Mouse (Mus musculus): ENCODE measurements around the gene Cstf3. TPM values are rescaled to one million over a fixed set of nuclear protein-coding genes. Genes with fewer than 3 reads are reported as not detected.
"Not testable (repeated sequence)": the region's sequence is repeated elsewhere in the genome, so short reads cannot be mapped to it uniquely, and the experiment has no call there.

Gene Cstf3
- total RNA-seq (2014; fragmentation: Nextera tagmentation) (47.9 and 53.6 TPM in 2 replicates), total RNA-seq (2017) (22.3 and 30.7 TPM in 2 replicates)

- ATAC-seq (replicated peaks; ENCODE audit: low FRiP score, low TSS enrichment, poor library complexity, severe bottlenecking): peak; percentile 95
These were observed at the start of gene Cstf3 for GRCm38 (mm10) chr2:104590068-104590828. Cstf3 (plus strand) TSS chr2:104590523.

GRCm38 (mm10) chr2:104556711-104557110 lies 33.6 kb upstream of the Cstf3 start:
- ATAC-seq (replicated peaks; ENCODE audit: low FRiP score, low TSS enrichment, poor library complexity, severe bottlenecking): not testable (repeated sequence)

GRCm38 (mm10) chr2:104557722-104558121 lies 32.6 kb upstream of the Cstf3 start:
- no peak for ATAC-seq (replicated peaks; ENCODE audit: low FRiP score, low TSS enrichment, poor library complexity, severe bottlenecking)

- ATAC-seq (replicated peaks; ENCODE audit: low FRiP score, low TSS enrichment, poor library complexity, severe bottlenecking): no peak
These were observed 32.0 kb upstream of the Cstf3 start for GRCm38 (mm10) chr2:104558326-104558725.

- no peak for ATAC-seq (replicated peaks; ENCODE audit: low FRiP score, low TSS enrichment, poor library complexity, severe bottlenecking)
These were observed 31.4 kb upstream of the Cstf3 start for GRCm38 (mm10) chr2:104558938-104559337.

GRCm38 (mm10) chr2:104559591-104560380 lies 30.5 kb upstream of the Cstf3 start:
- ATAC-seq (replicated peaks; ENCODE audit: low FRiP score, low TSS enrichment, poor library complexity, severe bottlenecking): no peak

GRCm38 (mm10) chr2:104561386-104561785 lies 28.9 kb upstream of the Cstf3 start:
- no peak for ATAC-seq (replicated peaks; ENCODE audit: low FRiP score, low TSS enrichment, poor library complexity, severe bottlenecking)

GRCm38 (mm10) chr2:104561986-104562532 lies 28.3 kb upstream of the Cstf3 start:
- no peak for ATAC-seq (replicated peaks; ENCODE audit: low FRiP score, low TSS enrichment, poor library complexity, severe bottlenecking)

GRCm38 (mm10) chr2:104572066-104572465 lies 18.3 kb upstream of the Cstf3 start:
- no peak for ATAC-seq (replicated peaks; ENCODE audit: low FRiP score, low TSS enrichment, poor library complexity, severe bottlenecking)

- no peak for ATAC-seq (replicated peaks; ENCODE audit: low FRiP score, low TSS enrichment, poor library complexity, severe bottlenecking)
These were observed 14.1 kb upstream of the Cstf3 start for GRCm38 (mm10) chr2:104576216-104576615.

- peak; percentile 88 for ATAC-seq (replicated peaks; ENCODE audit: low FRiP score, low TSS enrichment, poor library complexity, severe bottlenecking)
These were observed 12.3 kb upstream of the Cstf3 start for GRCm38 (mm10) chr2:104578021-104578420.

GRCm38 (mm10) chr2:104578836-104579604 lies 11.3 kb upstream of the Cstf3 start:
- no peak for ATAC-seq (replicated peaks; ENCODE audit: low FRiP score, low TSS enrichment, poor library complexity, severe bottlenecking)

GRCm38 (mm10) chr2:104579784-104580446 lies 10.4 kb upstream of the Cstf3 start:
- no peak for ATAC-seq (replicated peaks; ENCODE audit: low FRiP score, low TSS enrichment, poor library complexity, severe bottlenecking)

GRCm38 (mm10) chr2:104581281-104581879 lies 8.9 kb upstream of the Cstf3 start:
- no peak for ATAC-seq (replicated peaks; ENCODE audit: low FRiP score, low TSS enrichment, poor library complexity, severe bottlenecking)

- ATAC-seq (replicated peaks; ENCODE audit: low FRiP score, low TSS enrichment, poor library complexity, severe bottlenecking): no peak
These were observed 7.3 kb upstream of the Cstf3 start for GRCm38 (mm10) chr2:104583032-104583431.

- no peak for ATAC-seq (replicated peaks; ENCODE audit: low FRiP score, low TSS enrichment, poor library complexity, severe bottlenecking)
These were observed 6.1 kb upstream of the Cstf3 start for GRCm38 (mm10) chr2:104584226-104584625.

GRCm38 (mm10) chr2:104585645-104586044 lies 4.7 kb upstream of the Cstf3 start:
- ATAC-seq (replicated peaks; ENCODE audit: low FRiP score, low TSS enrichment, poor library complexity, severe bottlenecking): no peak

- no peak for ATAC-seq (replicated peaks; ENCODE audit: low FRiP score, low TSS enrichment, poor library complexity, severe bottlenecking)
These were observed 1.8 kb upstream of the Cstf3 start for GRCm38 (mm10) chr2:104588552-104588951.

GRCm38 (mm10) chr2:104590829-104591117 lies 450 bp downstream of the Cstf3 start:
- no peak; the same call in 1 of the 2 replicates for ATAC-seq (replicated peaks; ENCODE audit: low FRiP score, low TSS enrichment, poor library complexity, severe bottlenecking)

All from megakaryocyte-erythroid progenitor cell, adult 5-6 weeks (primary cell).